Mouse (Mus musculus): Measurements from ENCODE around the gene Zgrf1.

Zgrf1 gene

GRCm38 (mm10) chr3:127639875-127640761 is 86.8 kb downstream of the Zgrf1 start:
- DNase-seq (ENCODE audit: low spot score), result no peak

- DNase-seq (ENCODE audit: low spot score), result no peak
These were observed 87.7 kb downstream of the Zgrf1 start for GRCm38 (mm10) chr3:127640762-127641700.

DNA sequence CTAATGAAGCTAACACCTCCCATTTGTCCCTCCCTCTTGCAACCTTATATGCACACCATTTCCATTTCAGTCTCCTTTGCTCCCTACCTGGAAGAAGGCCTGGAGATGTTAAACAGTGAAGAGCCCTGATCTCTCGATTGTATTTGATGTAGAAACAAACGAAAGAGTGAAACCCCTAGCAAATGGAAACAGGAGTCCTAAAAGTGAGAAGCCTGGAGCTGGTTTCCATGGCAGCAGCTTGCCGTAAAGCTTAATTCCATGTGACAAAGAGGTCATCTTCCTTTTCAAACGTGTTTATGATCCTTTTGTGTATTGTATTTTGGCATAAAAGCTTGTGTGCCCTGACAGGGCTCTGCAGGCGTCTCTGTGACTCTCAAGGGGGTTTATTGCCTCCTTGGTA is 88.9 kb downstream of the Zgrf1 start:
- no peak for DNase-seq (ENCODE audit: low spot score)

- no peak for DNase-seq (ENCODE audit: low spot score)
These were observed 93.0 kb downstream of the Zgrf1 start for GRCm38 (mm10) chr3:127646156-127646825.

GRCm38 (mm10) chr3:127651742-127652653 is 98.7 kb downstream of the Zgrf1 start:
- DNase-seq (ENCODE audit: low spot score), result no peak

DNA sequence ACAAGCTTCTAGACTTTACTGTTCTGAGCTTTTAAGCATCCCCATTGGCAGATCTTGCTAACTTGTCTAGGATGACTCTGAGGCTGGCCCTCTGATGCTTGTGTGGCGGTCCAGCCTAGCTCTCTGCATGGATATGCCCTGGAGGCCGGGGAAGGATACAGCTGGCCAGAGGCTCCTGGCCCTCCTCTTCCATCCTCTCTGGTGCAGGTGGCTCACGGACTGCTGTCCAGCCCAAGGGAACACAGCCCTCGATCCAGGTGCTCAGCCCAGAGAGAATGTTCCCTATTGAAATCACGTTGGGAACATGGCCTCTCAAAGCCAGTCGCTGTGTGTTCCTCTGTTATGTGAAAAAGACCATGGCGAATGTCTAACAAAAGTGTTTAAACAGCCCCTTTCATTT is 107.4 kb downstream of the Zgrf1 start:
- no peak for DNase-seq (ENCODE audit: low spot score)

DNA sequence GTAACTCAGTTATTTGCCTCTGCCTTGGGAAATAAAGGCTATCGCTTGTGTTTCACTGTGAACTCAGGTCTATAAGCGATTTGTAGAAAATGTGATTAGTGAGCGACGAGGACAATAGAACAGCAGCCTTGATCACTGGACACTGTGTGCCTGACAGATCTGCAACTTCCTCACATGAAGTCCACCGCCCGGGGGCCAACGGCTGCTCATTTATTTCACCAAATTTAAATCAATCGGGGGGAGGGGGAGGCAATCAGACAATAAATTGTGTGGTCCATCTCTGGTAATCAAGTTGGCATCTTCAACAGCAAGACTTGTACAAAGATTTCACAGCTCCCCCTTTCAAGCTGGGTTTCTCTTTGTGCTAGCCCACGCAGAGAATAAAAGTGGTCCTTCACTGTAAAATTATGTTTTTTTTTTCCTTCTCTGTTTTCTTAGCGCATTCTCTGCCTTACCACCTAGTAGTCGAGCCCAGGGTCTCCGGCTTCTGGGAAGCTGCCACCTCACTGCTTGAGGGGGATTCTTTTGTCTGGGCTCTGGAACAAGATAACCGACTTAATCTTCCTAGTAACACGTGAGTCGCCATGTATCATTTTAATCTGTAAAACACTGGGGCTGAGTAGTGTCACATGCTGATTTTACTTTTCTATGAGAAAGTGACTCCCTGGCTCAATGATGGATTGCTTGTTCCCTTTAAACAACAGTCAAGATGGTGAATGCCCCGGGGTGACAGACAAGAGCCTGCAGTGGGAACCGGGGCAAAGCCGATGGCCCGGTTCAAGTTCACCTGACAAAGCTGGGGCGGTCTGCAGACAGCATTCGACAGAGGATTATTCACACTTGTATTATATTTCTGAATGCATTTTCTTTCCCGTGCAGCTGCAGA is 108.6 kb downstream of the Zgrf1 start:
- DNase-seq (ENCODE audit: low spot score), result no peak

Measured in urinary bladder, postnatal 10 days (tissue).